Mouse (Mus musculus): ENCODE data around the gene Myo9a. TPM values are rescaled to one million over a fixed set of nuclear protein-coding genes. Genes with fewer than 3 reads are reported as not detected.

Myo9a gene
- 2.8 and 7.5 TPM in 2 replicates for polyA plus RNA-seq (2011; ENCODE audit: insufficient read depth, insufficient read length, low replicate concordance, missing spikeins)

DNA sequence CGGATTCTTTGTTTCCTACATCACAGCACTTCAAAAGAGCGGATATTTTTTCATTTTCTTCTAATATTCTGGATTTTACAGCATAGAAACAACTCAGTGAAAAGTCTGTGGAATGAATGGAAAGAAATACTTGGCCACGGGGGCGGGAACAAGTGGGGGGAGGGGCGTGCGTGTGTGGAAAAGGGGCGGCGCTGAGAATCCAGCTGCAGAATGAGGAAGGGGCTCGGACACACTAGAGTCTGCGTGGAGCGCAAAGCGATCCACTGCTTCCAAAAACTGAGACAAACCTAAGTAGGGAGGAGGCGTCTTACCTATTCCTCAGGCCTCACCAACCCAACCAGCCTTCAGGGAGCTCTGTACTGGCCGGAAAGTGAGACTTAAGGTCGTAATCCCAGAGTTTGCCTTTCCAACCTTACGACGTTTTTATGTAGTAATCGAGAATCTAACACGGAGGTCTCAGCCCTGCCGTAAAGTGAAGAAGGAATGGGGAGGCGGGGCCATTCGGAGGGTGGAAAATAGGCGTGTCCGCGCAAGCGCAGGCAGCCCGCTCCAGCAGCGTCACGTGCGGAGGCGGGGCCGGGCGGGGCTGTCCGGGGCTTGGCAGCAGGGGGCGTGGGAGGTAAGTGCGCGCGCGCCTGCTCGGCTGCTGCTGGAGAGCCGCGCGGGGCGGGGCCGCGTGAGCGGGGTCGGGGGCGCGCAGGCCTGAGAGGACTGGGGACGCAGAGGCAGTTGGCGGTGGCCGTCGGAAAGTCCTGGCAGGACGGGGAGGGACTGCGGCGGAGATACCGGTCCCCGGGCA lies at the start of gene Myo9a, which contains the start of gene Senp8:
Gene Myo9a (plus strand): TSS at position 630 of the 799 bp plus-strand sequence.
Gene Senp8 (minus strand): TSS at position 444 of the 799 bp plus-strand sequence.
- H3K4me1 ChIP-seq (ENCODE audit: control insufficient read depth, insufficient read depth, low read length): peaks cover 1% of the 10 kb centered on the region
- peak within 1 kb of the TSS; percentile 94 for H3K27ac ChIP-seq (ENCODE audit: control insufficient read depth, insufficient read depth, low read depth, low read length, poor library complexity)
- WGBS: under 1% methylated on average over 59 of the region's 59 CpGs
- H3K4me3 ChIP-seq (replicated peaks; ENCODE audit: control insufficient read depth, low read depth, low read length): peak within 1 kb of the TSS; percentile 92
- TF ChIP-seq CTCF (IDR thresholded peaks at IDR 0.05; ENCODE audit: control insufficient read depth, insufficient read depth, low read length) (no peak), POLR2A (IDR thresholded peaks at IDR 0.05; ENCODE audit: borderline replicate concordance, control insufficient read depth, low read depth, low read length) (peak; percentile 39; the same call in 1 of the 2 replicates)

GRCm38 (mm10) chr9:59701094-59701493 lies 49.6 kb upstream of the Myo9a start:
- 76% methylated on average over 7 of the region's 7 CpGs for WGBS
- Histone ChIP-seq H3K27ac (ENCODE audit: control insufficient read depth, insufficient read depth, low read depth, low read length, poor library complexity) (no peak overlapping the region), H3K4me3 (replicated peaks; ENCODE audit: control insufficient read depth, low read depth, low read length) (no peak overlapping the region), H3K4me1 (ENCODE audit: control insufficient read depth, insufficient read depth, low read length) (no peaks in the 10 kb centered on the region)
- TF ChIP-seq POLR2A (IDR thresholded peaks at IDR 0.05; ENCODE audit: borderline replicate concordance, control insufficient read depth, low read depth, low read length) (no peak), CTCF (IDR thresholded peaks at IDR 0.05; ENCODE audit: control insufficient read depth, insufficient read depth, low read length) (no peak)

- WGBS: 81% methylated on average over 6 of the region's 6 CpGs
- no peaks in the 10 kb centered on the region; the same call in 1 of the 2 replicates for H3K4me1 ChIP-seq (ENCODE audit: control insufficient read depth, insufficient read depth, low read length)
- TF ChIP-seq CTCF (IDR thresholded peaks at IDR 0.05; ENCODE audit: control insufficient read depth, insufficient read depth, low read length): no peak
- no peak for TF ChIP-seq POLR2A (IDR thresholded peaks at IDR 0.05; ENCODE audit: borderline replicate concordance, control insufficient read depth, low read depth, low read length)
- no peak overlapping the region for H3K4me3 ChIP-seq (replicated peaks; ENCODE audit: control insufficient read depth, low read depth, low read length)
- H3K27ac ChIP-seq (ENCODE audit: control insufficient read depth, insufficient read depth, low read depth, low read length, poor library complexity): no peak overlapping the region
These were observed 47.6 kb upstream of the Myo9a start for GRCm38 (mm10) chr9:59703099-59703498.

GRCm38 (mm10) chr9:59706850-59707825 lies 43.6 kb upstream of the Myo9a start:
- no peak for TF ChIP-seq POLR2A (IDR thresholded peaks at IDR 0.05; ENCODE audit: borderline replicate concordance, control insufficient read depth, low read depth, low read length)
- Histone ChIP-seq H3K4me1 (ENCODE audit: control insufficient read depth, insufficient read depth, low read length) (no peaks in the 10 kb centered on the region; the same call in 1 of the 2 replicates), H3K4me3 (replicated peaks; ENCODE audit: control insufficient read depth, low read depth, low read length) (peak overlapping the region; percentile 24), H3K27ac (ENCODE audit: control insufficient read depth, insufficient read depth, low read depth, low read length, poor library complexity) (peak overlapping the region; percentile 16)
- 40% methylated on average over 10 of the region's 10 CpGs for WGBS

DNA sequence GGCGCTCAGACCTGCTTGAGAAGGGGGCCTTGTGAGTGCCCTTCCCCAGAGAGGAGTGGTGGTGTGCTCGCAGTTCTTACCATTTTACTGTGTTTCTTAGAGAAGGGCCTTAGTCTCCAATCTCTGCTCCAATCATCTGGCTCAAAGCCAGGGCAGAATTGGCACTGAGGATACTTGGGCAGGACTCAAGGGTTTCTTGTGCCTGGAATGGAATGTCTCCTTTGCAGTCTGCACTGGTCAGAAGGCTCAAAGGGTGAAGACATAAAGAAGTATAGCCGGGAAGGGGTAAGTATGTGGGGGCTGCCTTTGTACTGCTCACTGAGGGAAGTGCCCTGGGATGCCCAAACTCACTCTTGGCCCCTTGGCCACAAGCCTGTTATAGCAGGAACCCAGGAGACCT lies 41.5 kb upstream of the Myo9a start:
- H3K4me1 ChIP-seq (ENCODE audit: control insufficient read depth, insufficient read depth, low read length): no peaks in the 10 kb centered on the region; the same call in 1 of the 2 replicates
- TF ChIP-seq CTCF (IDR thresholded peaks at IDR 0.05; ENCODE audit: control insufficient read depth, insufficient read depth, low read length) (no peak), POLR2A (IDR thresholded peaks at IDR 0.05; ENCODE audit: borderline replicate concordance, control insufficient read depth, low read depth, low read length) (no peak)
- 78% methylated on average over 3 of the region's 3 CpGs for WGBS
- no peak overlapping the region for H3K4me3 ChIP-seq (replicated peaks; ENCODE audit: control insufficient read depth, low read depth, low read length)
- H3K27ac ChIP-seq (ENCODE audit: control insufficient read depth, insufficient read depth, low read depth, low read length, poor library complexity): no peak overlapping the region

GRCm38 (mm10) chr9:59716275-59716898 lies 34.3 kb upstream of the Myo9a start:
- no peaks in the 10 kb centered on the region for H3K4me1 ChIP-seq (ENCODE audit: control insufficient read depth, insufficient read depth, low read length)
- no peak overlapping the region for H3K4me3 ChIP-seq (replicated peaks; ENCODE audit: control insufficient read depth, low read depth, low read length)
- 73% methylated on average over 7 of the region's 7 CpGs for WGBS
- H3K27ac ChIP-seq (ENCODE audit: control insufficient read depth, insufficient read depth, low read depth, low read length, poor library complexity): no peak overlapping the region
- TF ChIP-seq CTCF (IDR thresholded peaks at IDR 0.05; ENCODE audit: control insufficient read depth, insufficient read depth, low read length): no peak
- TF ChIP-seq POLR2A (IDR thresholded peaks at IDR 0.05; ENCODE audit: borderline replicate concordance, control insufficient read depth, low read depth, low read length): no peak

GRCm38 (mm10) chr9:59718237-59718636 lies 32.5 kb upstream of the Myo9a start:
- H3K4me1 ChIP-seq (ENCODE audit: control insufficient read depth, insufficient read depth, low read length): no peaks in the 10 kb centered on the region
- WGBS: 84% methylated on average over 4 of the region's 4 CpGs
- no peak overlapping the region for H3K4me3 ChIP-seq (replicated peaks; ENCODE audit: control insufficient read depth, low read depth, low read length)
- TF ChIP-seq POLR2A (IDR thresholded peaks at IDR 0.05; ENCODE audit: borderline replicate concordance, control insufficient read depth, low read depth, low read length) (no peak), CTCF (IDR thresholded peaks at IDR 0.05; ENCODE audit: control insufficient read depth, insufficient read depth, low read length) (no peak)
- H3K27ac ChIP-seq (ENCODE audit: control insufficient read depth, insufficient read depth, low read depth, low read length, poor library complexity): no peak overlapping the region

All from bone marrow, adult 2 months (tissue).